Mouse (Mus musculus) layer of hippocampus, adult 9-10 months (tissue): Measurements from ENCODE around the gene Arpp21.
A peak's percentile ranks its signal among the peaks of the same experiment; 100 is the strongest.
"Not testable (repeated sequence)": the region's sequence is repeated elsewhere in the genome, so short reads cannot be mapped to it uniquely, and the experiment has no call there.

Experiments used
- DNase-seq: peaks from one replicate; pipeline ENCODE4 v3.0.0; 2022; ENCODE audit warnings: low spot score

Arpp21 gene

GRCm38 (mm10) chr9:112102155-112102851, 133.4 kb downstream of the Arpp21 start:
- peak; percentile 85 for DNase-seq

- DNase-seq: no peak
Observed at GRCm38 (mm10) chr9:112100841-112101595, 134.7 kb downstream of the Arpp21 start.

- DNase-seq: no peak
Observed at GRCm38 (mm10) chr9:112098267-112098666, 137.5 kb downstream of the Arpp21 start.

- no peak for DNase-seq
Observed at GRCm38 (mm10) chr9:112095708-112096107, 140.0 kb downstream of the Arpp21 start.

- no peak for DNase-seq
Observed at GRCm38 (mm10) chr9:112095198-112095597, 140.5 kb downstream of the Arpp21 start.

GRCm38 (mm10) chr9:112078903-112079302, 156.8 kb downstream of the Arpp21 start:
- DNase-seq: no peak

GRCm38 (mm10) chr9:112078453-112078852, 157.3 kb downstream of the Arpp21 start:
- no peak for DNase-seq

GRCm38 (mm10) chr9:112075273-112075672, 160.5 kb downstream of the Arpp21 start:
- DNase-seq: no peak

- DNase-seq: no peak
Observed at GRCm38 (mm10) chr9:112074872-112075271, 160.9 kb downstream of the Arpp21 start.

GRCm38 (mm10) chr9:112071368-112071767, 164.4 kb downstream of the Arpp21 start:
- no peak for DNase-seq

GRCm38 (mm10) chr9:112070961-112071360, 164.8 kb downstream of the Arpp21 start:
- DNase-seq: no peak

- DNase-seq: peak; percentile 30
Observed at GRCm38 (mm10) chr9:112068250-112068649, 167.5 kb downstream of the Arpp21 start.

GRCm38 (mm10) chr9:112060696-112061425, 174.9 kb downstream of the Arpp21 start:
- DNase-seq: no peak

- no peak for DNase-seq
Observed at GRCm38 (mm10) chr9:112054807-112055381, 180.8 kb downstream of the Arpp21 start.

- no peak for DNase-seq
Observed at GRCm38 (mm10) chr9:112047903-112048467, 187.8 kb downstream of the Arpp21 start.

GRCm38 (mm10) chr9:112040566-112040965, 195.2 kb downstream of the Arpp21 start:
- no peak for DNase-seq

- no peak for DNase-seq
Observed at GRCm38 (mm10) chr9:112037732-112038131, 198.0 kb downstream of the Arpp21 start.

GRCm38 (mm10) chr9:112033840-112034239, 201.9 kb downstream of the Arpp21 start:
- DNase-seq: not testable (repeated sequence)

- DNase-seq: no peak
Observed at GRCm38 (mm10) chr9:112032169-112032568, 203.6 kb downstream of the Arpp21 start.

- no peak for DNase-seq
Observed at GRCm38 (mm10) chr9:112023562-112024015, 212.1 kb downstream of the Arpp21 start.

GRCm38 (mm10) chr9:112023111-112023510, 212.6 kb downstream of the Arpp21 start:
- no peak for DNase-seq
